Mouse (Mus musculus) skeletal muscle tissue, adult 2 months (tissue): ENCODE data around the gene Lrch1.

Source experiments
- DNase-seq: peaks from one replicate; pipeline ENCODE4 v3.0.0-alpha.2; 2012; ENCODE audit warnings: low read depth, low spot score

Lrch1 gene

GRCm38 (mm10) chr14:74814848-74815789 lies 132.6 kb downstream of the Lrch1 start:
- DNase-seq: no peak

- no peak for DNase-seq
These were observed 136.1 kb downstream of the Lrch1 start for GRCm38 (mm10) chr14:74811617-74812016.

- no peak for DNase-seq
These were observed 145.7 kb downstream of the Lrch1 start for GRCm38 (mm10) chr14:74801961-74802360.

GRCm38 (mm10) chr14:74798063-74798890 lies 149.4 kb downstream of the Lrch1 start:
- no peak for DNase-seq

GRCm38 (mm10) chr14:74797386-74798062 lies 150.2 kb downstream of the Lrch1 start:
- peak; percentile 3 for DNase-seq

- no peak for DNase-seq
These were observed 152.7 kb downstream of the Lrch1 start for GRCm38 (mm10) chr14:74794931-74795330.

GRCm38 (mm10) chr14:74792793-74793192 lies 154.9 kb downstream of the Lrch1 start:
- DNase-seq: no peak

GRCm38 (mm10) chr14:74790535-74790934 lies 157.1 kb downstream of the Lrch1 start:
- DNase-seq: no peak

- DNase-seq: peak; percentile 3
These were observed 158.9 kb downstream of the Lrch1 start for GRCm38 (mm10) chr14:74788766-74789165.

GRCm38 (mm10) chr14:74787717-74788116 lies 160.0 kb downstream of the Lrch1 start:
- no peak for DNase-seq

- no peak for DNase-seq
These were observed 163.3 kb downstream of the Lrch1 start for GRCm38 (mm10) chr14:74784243-74784934.

- DNase-seq: no peak
These were observed 173.5 kb downstream of the Lrch1 start for GRCm38 (mm10) chr14:74774046-74774619.

- no peak for DNase-seq
These were observed 179.8 kb downstream of the Lrch1 start for GRCm38 (mm10) chr14:74767892-74768291.

GRCm38 (mm10) chr14:74764191-74764918 lies 183.3 kb downstream of the Lrch1 start:
- DNase-seq: peak; percentile 27

- no peak for DNase-seq
These were observed 210.8 kb downstream of the Lrch1 start for GRCm38 (mm10) chr14:74736850-74737249.

- no peak for DNase-seq
These were observed 212.2 kb downstream of the Lrch1 start for GRCm38 (mm10) chr14:74735471-74735870.

- no peak for DNase-seq
These were observed 214.3 kb downstream of the Lrch1 start for GRCm38 (mm10) chr14:74733397-74733796.

GRCm38 (mm10) chr14:74732079-74732783 lies 215.4 kb downstream of the Lrch1 start, which contains the start of gene Esd:
Gene Esd, plus strand, starts transcription at chr14:74732297.
- DNase-seq: peak; percentile 88
